Mouse (Mus musculus): ENCODE measurements around the gene Rps6kc1. TPM values are rescaled to one million over a fixed set of nuclear protein-coding genes. Genes with fewer than 3 reads are reported as not detected.

The Rps6kc1 gene
- total and polyA plus RNA-seq, 3 experiments: 7.8 to 18.0 (median 12.5) TPM

DNA sequence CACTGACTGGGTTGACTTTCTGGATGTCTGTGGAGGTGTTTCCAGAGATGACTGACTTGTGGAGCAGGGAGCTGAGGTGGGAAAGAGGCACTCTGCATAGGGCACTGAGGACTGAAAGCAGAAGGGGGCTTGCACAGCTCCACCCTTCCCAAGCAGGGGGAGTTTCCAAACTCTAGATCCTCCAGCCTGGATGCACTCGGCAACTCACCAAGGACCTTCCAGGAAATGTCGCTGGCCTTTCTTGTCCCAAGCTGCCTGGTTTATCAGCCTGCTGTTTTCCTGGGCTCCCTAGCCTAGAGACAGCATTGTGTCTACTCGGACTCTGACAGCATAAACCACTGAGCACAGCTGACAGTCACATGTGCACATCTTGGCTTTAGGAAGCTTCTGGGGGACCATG, 64.6 kb downstream of the Rps6kc1 start:
- no peaks in the 10 kb centered on the region for H3K79me2 ChIP-seq (replicated peaks; ENCODE audit: control insufficient read depth, extremely low read depth, insufficient read depth, poor library complexity, severe bottlenecking)
- H3K9ac ChIP-seq (ENCODE audit: insufficient read depth, low read depth): no peak overlapping the region
- H3K27me3 ChIP-seq (replicated peaks): no peaks in the 10 kb centered on the region
- DNase-seq (ENCODE audit: extremely low read depth): no peak
- no peak overlapping the region for H3K4me2 ChIP-seq (ENCODE audit: insufficient read depth, low read depth, poor library complexity, severe bottlenecking)
- dilution Hi-C loops (cut with MboI; ENCODE audit: extremely low pct_ligation_motif_present, extremely low pct_unique_long_range_greater_than_20kb, low sequenced_read_pairs) (no loop called here), in situ Hi-C loops (cut with MboI; ENCODE audit: low pct_ligation_motif_present, low pct_unique_long_range_greater_than_20kb, low sequenced_read_pairs) (no loop called here)
- no peak overlapping the region for H3K27ac ChIP-seq (ENCODE audit: insufficient read depth, low read depth)
- no peaks in the 10 kb centered on the region for H3K9me3 ChIP-seq (replicated peaks; ENCODE audit: low read length)
- TF ChIP-seq MEF2A (IDR thresholded peaks at IDR 0.05; ENCODE audit: borderline replicate concordance, low read depth, low read length) (no peak), HCFC1 (IDR thresholded peaks at IDR 0.05; ENCODE audit: low read depth, low read length) (no peak), KAT2A (IDR thresholded peaks at IDR 0.05; ENCODE audit: insufficient replicate concordance, low read length) (no peak), E2F4 (IDR thresholded peaks at IDR 0.05; ENCODE audit: insufficient replicate concordance, low read depth, low read length) (no peak), NRF1 (IDR thresholded peaks at IDR 0.05; ENCODE audit: low read depth, low read length) (no peak), JUND (conservative IDR thresholded peaks at IDR 0.05; ENCODE audit: low read depth, low read length) (no peak), BHLHE40 (IDR thresholded peaks at IDR 0.05; ENCODE audit: low read depth, low read length) (no peak), GABPA (IDR thresholded peaks at IDR 0.05; ENCODE audit: insufficient replicate concordance, low read depth, low read length) (no peak), ZKSCAN1 (IDR thresholded peaks at IDR 0.05; ENCODE audit: borderline replicate concordance, low read depth, low read length) (no peak), CHD2 (IDR thresholded peaks at IDR 0.05; ENCODE audit: low read length) (no peak), SMC3 (IDR thresholded peaks at IDR 0.05; ENCODE audit: low read depth, low read length) (no peak)
- H3K4me1 ChIP-seq (ENCODE audit: control insufficient read depth in 1 of 2, insufficient read depth in 2 of 2): peaks cover 2 to 9% of the 10 kb centered on the region in 2 experiments; a peak in 2 of 4 replicates
- H3K36me3 ChIP-seq (replicated peaks in 1 of 2; ENCODE audit: control insufficient read depth in 1 of 2, insufficient read depth in 1 of 2, low read length in 1 of 2): peaks cover 4 to 37% of the 10 kb centered on the region in 2 experiments
- H3K4me3 ChIP-seq (replicated peaks in 1 of 3; ENCODE audit: low read depth in 2 of 3, low read length in 2 of 3, poor library complexity in 1 of 3): no peak overlapping the region

- Histone ChIP-seq H3K9ac (ENCODE audit: insufficient read depth, low read depth) (no peak overlapping the region), H3K4me1 (ENCODE audit: control insufficient read depth in 1 of 2, insufficient read depth in 2 of 2) (peaks cover 2 to 12% of the 10 kb centered on the region in 2 experiments; a peak in 2 of 4 replicates), H3K4me2 (ENCODE audit: insufficient read depth, low read depth, poor library complexity, severe bottlenecking) (no peak overlapping the region), H3K79me2 (replicated peaks; ENCODE audit: control insufficient read depth, extremely low read depth, insufficient read depth, poor library complexity, severe bottlenecking) (no peaks in the 10 kb centered on the region), H3K4me3 (replicated peaks in 1 of 3; ENCODE audit: low read depth in 2 of 3, low read length in 2 of 3, poor library complexity in 1 of 3) (no peak overlapping the region), H3K27me3 (replicated peaks) (no peaks in the 10 kb centered on the region), H3K9me3 (replicated peaks; ENCODE audit: low read length) (no peaks in the 10 kb centered on the region), H3K36me3 (replicated peaks in 1 of 2; ENCODE audit: control insufficient read depth in 1 of 2, insufficient read depth in 1 of 2, low read length in 1 of 2) (peaks cover 4 to 35% of the 10 kb centered on the region in 2 experiments), H3K27ac (ENCODE audit: insufficient read depth, low read depth) (no peak overlapping the region)
- dilution Hi-C loops (cut with MboI; ENCODE audit: extremely low pct_ligation_motif_present, extremely low pct_unique_long_range_greater_than_20kb, low sequenced_read_pairs) (no loop called here), in situ Hi-C loops (cut with MboI; ENCODE audit: low pct_ligation_motif_present, low pct_unique_long_range_greater_than_20kb, low sequenced_read_pairs) (no loop called here)
- DNase-seq (ENCODE audit: extremely low read depth): no peak
- no peak for TF ChIP-seq JUND (conservative IDR thresholded peaks at IDR 0.05; ENCODE audit: low read depth, low read length)
- no peak for TF ChIP-seq NRF1 (IDR thresholded peaks at IDR 0.05; ENCODE audit: low read depth, low read length)
- no peak for TF ChIP-seq NELFE (IDR thresholded peaks at IDR 0.05; ENCODE audit: low read depth, low read length)
- TF ChIP-seq TBP (conservative IDR thresholded peaks at IDR 0.05; ENCODE audit: low read depth, low read length): no peak
- no peak for TF ChIP-seq MAZ (IDR thresholded peaks at IDR 0.05; ENCODE audit: low read depth, low read length)
- no peak for TF ChIP-seq CTCF (conservative IDR thresholded peaks at IDR 0.05 in 1 of 2, IDR thresholded peaks at IDR 0.05 in 1 of 2; ENCODE audit: low read depth in 2 of 2, low read length in 2 of 2)
- TF ChIP-seq USF1 (IDR thresholded peaks at IDR 0.05; ENCODE audit: low read depth, low read length): no peak
Observed at GRCm38 (mm10) chr1:190846074-190846730, 65.4 kb downstream of the Rps6kc1 start.

Measured in CH12.LX (cell line).